Mouse (Mus musculus) mature B cell (primary cell): ENCODE data around the gene Zfp189.
"Not testable (repeated sequence)": the region's sequence is repeated elsewhere in the genome, so short reads cannot be mapped to it uniquely, and the experiment has no call there.

Experiments
- in situ Hi-C: fragments of 300-500 bp; cut with MboI; formaldehyde crosslinking; loops from 2 replicates; pipeline ENCODE4 v1.14.3; 2019

Zfp189 gene

DNA sequence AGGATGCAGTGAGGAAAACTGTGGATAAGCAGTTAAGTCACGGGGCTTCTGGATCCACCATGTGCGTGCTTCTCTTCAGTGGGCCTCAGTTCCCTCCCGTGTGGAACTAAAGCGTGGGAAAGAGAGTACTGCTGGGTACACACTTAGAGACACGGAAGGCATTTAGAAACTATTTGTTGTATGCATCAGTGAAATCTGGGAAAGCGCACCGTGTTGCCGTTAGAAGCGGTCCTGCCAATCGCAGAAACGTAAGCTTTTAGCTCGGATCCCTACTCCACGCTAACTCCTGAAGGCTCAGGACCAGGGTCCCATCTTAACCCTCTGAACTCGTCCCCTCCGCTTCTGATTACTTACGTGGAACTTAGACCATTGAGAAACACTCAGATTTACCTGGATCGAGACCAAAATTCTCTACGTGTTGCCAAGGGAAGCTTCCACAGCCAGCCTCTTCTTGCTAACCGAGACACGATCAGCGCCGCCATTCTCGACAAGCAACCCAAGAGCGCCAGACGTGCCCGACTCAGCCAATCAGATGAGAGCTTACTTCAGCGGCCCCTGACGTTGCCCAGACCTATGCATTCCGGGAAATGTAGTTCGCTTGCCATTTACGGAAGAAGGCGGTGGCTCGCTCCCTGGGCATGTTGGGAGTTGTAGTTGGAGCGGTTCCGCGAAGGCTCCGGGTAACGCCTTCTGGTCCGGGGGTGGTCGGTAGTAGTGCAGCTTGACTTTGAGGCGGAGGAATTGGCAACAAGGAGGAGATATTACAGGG is at the start of gene Zfp189, which contains the start of gene Mrpl50:
Zfp189 (plus strand) TSS at position 605 of the 769 bp plus-strand sequence.
Mrpl50 (minus strand) TSS at position 522 of the 769 bp plus-strand sequence.
- in situ Hi-C loops, result loop anchor here (10.0 kb wide), 1 partner anchor 114 kb away; the partner anchor contains the start of gene Rnf20

DNA sequence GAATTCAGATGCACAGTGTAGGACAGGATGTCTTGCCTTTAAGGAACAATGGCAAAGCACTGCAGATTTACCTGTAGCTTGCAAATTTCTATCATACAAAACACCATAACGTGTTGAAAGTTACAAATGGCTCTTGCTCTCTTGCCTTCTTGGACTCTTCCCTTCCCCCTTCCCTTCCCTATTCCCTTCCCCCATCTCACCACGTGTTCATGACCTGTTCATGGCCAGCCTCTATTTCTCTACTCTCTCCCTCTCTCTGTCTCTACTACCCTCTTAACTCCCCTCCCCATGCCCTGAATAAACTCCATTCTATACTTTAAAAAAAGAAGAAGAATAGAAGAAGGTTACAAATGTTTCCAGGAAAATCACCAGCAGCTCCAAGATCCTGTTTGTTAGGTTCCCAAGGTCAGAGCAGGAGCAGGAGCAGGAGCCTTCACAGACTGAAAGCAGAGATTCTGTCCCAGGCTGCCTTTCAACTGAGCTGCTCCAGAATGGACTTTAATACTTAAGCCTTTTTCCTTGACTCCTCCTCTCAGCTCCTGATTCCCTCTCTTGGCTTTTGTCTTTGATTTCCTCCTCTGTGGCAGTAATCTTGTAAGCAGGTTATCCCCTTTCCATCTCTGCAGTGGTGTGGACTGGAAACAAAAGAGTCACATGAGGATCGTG is 47.4 kb upstream of the Zfp189 start, which contains the start of gene Acnat1:
Acnat1 (minus strand) TSS at position 478 of the 666 bp plus-strand sequence.
- in situ Hi-C loops, result no loop called here

DNA sequence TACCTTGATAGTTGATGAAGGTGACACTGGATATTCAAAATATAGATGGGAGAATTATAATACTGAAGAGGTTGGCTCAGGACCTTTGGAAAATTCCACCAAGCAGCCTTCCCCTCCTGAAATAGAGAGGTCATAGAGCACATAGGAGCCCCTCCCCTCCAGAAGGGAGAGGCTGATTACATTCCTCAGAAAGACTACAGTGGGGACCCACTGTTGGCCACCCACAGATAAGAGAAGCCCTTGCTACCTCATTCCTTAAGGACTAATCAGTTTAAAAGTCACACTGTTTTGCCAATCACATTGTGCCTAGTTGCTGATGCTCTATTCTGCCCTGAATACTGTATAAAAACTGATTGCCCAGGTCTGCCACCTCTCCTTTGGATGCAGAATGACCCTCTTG is 46.4 kb upstream of the Zfp189 start:
- in situ Hi-C loops, result no loop called here

DNA sequence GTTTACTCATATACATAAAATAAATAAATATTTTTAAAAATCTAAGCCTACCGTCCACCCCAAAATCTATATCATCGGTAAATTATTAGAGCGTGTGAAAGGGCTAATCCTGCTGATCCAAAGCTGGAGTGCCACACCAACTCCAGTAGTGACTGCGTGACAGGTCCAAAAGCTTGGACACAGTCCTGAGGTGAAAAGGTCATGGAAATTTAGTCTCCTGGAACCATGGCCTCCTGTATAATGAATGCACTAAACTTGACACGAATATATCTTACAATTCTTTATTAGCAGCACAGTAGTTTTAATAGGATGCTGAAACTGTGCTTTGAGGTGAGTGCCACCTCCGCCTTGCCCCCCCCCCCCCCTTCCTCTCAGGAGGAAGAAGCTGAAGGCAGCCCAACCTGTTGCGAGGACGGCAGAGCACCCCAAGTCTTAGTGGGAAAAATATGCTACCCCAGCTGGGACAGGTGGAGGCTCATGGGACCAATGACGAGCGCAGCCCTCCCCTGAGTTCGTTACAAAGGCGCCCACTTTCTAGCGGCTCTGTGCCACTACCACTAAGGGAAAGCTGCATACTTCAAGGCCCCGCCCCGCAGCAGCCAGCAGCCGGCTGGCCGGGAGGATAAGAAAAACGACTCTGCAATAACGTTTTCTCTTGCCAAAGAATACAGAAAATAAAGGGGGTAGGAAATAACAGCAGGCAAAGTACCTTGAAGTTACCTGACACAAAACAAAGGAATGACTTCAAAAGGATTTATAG is 42.7 kb upstream of the Zfp189 start:
- in situ Hi-C loops, result no loop called here

DNA sequence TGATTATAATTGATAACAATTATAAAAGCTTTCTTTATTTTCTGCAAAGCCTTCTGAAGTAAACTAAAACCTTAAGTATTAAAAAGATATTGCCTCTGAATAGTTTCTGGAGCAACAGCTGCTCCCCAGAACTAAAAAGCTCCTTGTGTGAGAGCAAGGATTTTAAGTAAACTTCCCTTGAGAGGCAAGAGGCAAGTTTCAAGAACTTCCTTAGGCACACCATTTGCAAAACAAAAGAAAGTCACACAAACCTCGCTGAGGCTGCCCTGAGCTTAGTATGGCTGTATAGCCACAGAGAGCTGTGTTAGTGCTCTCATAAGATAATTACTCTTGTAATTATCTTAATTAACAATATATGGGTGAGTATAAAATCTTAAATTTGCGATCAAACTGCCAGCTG is 41.9 kb upstream of the Zfp189 start:
- in situ Hi-C loops, result not testable (repeated sequence)

DNA sequence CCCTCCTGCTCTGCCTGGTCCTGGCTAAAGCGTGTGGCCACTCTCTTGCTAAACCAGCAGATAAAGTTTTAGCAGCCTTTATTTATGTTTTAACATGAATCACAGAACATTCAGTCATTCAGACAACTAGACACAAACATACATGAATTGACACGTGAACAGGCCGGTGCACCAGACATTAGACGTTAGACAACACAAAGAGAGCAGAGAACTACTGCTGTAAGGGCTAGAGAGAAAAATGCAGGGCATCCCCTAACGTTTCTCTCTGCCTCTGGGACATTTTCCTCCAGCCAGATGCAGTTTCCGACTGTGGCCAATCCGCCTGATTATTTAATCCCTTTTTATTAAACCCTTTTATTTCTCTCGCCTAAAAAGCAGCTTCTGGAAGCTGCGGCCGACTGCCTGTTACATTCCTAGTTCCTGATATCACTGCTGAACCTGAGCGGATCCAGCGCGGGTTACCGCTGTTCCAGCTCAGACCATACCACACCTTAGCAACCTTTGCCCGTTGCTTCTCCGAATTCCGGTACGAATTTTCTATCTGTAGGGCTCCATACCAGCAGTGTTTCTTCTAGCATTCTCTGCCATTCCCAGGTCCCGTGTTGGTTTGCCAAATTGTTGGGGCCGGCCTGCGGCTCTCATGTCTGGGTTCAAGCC is 40.7 kb upstream of the Zfp189 start:
- in situ Hi-C loops, result no loop called here

DNA sequence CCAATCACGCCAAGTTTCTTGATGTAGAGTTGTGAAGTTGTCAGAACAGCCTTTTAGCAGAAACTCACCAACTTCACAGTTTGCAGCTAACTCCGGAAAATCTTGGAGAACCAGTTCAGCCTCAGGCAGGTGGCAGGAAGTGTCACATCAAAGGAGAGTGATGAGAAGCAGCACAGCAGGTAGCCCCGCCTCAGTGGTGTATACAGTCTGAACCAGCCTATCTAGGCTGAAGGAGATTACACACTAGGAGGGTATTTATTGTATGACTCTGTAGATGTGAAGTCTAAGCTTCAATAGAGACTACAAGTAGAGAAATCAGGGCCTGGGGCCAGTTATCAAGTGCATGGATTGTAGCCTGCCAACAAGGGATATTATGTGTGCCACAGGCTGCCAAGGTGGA is 40.1 kb upstream of the Zfp189 start:
- in situ Hi-C loops, result no loop called here

DNA sequence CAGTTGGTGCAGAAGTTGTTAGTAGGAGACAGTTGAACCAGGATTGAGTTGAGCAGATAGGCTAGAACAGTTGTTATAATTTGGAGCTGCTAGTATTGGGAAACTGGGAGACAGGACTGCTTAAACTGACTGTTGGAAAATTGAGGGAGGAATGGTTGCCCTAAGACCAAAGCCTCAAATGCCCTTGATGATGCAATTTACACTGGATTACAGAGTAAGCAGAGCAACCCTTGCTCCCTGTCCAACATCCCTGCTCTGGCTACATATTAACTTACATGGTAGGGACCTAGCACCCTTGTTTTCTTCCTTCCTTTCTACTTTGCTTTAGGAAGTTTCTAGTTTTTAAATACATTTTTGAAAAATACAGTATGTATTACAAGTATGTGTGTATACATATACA is 35.5 kb upstream of the Zfp189 start:
- in situ Hi-C loops, result no loop called here

DNA sequence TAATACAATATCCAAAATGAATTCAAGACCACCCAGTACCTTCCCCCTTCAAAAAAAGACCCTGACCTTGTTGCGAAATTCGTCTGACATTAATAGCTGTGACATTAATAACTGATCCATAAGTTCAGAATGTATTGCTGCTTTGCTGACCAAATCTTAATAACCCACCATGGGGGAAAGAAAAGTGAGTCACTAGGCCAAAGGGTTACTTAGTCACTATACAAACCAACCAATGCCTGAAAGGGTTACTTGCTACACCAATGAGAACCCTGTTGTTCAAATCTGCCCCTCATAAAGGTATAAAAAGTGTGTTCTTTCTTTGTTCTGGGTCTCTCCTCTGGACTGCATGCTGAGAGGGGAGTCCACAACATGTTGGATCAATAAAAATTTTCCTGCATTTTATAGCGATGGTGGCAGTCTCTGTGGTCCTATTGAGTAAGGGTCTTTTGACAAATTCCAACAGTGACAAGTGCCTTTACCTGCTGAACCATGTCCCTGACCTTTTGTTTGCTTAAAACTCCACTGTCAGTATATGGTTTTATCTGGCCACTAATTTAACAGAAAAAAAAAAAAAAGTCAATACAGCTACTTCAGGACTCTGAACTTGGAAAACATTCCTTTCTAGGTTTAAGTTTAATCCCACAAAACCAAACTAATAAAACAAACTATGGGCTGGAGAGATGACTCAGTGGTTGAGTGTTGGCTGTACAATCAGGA is 34.9 kb upstream of the Zfp189 start:
- in situ Hi-C loops, result not testable (repeated sequence)

DNA sequence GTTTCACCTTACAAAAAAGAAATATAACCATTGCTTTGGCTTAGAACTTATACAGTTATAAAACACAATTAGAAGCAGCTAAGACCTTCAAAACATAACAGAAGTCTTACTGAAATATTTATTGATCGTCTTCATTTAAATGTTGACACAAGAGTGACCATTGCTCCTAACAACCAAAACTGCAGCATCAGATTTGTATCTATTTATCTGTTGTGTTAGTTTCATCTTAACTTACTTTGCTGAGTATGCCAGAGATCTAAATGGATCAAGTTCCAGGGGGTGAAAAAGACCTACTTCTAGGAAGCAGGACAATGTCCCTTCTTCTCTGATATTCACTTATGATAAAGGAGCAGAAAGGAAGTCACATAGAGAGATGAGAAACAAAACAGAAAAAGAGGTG is 17.4 kb upstream of the Zfp189 start:
- in situ Hi-C loops, result no loop called here

DNA sequence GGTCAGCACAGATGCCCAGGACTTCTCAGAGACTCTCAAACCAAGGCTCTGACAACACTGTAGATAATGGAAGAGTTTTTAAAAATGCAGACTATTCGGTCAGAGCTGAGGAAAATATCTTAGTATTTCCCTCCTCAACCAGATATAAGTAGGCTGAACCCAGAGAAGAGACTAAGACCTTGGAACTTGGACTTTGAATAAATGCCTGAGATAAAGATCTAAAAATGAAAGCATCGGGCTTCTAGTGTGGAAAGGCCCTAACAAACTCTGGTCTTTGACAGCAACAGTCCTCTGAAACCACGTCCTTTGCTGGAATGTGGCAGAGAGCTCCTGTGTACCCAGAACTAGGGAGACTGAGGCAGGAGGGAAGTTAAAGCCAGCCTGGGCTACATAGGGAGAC is 14.6 kb upstream of the Zfp189 start, which contains the start of gene Baat:
Baat (minus strand) TSS at position 172 of the 400 bp plus-strand sequence.
- in situ Hi-C loops, result no loop called here

DNA sequence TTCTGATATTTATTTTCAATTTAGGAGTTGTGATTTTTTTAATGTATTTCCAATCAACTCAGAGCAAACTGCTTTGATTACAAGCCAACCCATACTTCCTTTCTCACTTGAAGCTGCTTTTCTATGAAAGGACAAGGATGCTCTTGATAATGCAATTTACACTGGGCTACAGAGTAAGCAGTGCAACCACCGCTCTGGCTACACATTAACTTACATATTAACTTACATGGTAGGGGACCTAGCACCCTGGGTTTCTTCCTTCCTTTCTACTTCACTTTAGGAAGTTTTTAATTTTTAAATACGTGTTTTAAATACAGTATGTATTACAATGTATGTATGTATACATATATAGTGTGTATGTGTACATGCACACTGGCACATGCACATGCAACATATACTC is 11.8 kb upstream of the Zfp189 start:
- in situ Hi-C loops, result no loop called here

DNA sequence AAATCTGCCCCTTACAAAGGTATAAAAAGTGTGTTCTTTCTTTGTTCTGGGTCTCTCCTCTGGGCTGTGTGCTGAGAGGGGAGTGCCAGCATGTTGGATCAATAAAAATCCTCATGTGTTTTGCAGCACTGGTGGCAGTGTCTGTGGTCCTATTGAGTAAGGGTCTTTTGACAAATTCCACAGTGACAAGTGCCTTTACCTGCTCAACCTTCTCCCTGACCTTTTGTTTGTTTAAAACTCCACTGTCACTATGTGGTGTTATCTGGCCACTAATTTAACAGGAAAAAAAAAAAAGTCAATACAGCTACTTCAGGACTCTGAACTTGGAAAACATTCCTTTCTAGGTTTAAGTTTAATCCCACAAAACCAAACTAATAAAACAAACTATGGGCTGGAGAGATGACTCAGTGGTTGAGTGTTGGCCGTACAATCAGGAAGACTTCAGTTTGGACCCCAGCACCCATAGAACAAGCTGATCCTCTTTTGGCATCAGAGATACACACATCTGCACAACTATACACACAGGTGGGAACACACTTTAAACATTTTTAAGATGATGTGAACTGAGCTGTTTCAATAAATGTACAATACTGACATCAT is 10.6 kb upstream of the Zfp189 start:
- in situ Hi-C loops, result not testable (repeated sequence)

DNA sequence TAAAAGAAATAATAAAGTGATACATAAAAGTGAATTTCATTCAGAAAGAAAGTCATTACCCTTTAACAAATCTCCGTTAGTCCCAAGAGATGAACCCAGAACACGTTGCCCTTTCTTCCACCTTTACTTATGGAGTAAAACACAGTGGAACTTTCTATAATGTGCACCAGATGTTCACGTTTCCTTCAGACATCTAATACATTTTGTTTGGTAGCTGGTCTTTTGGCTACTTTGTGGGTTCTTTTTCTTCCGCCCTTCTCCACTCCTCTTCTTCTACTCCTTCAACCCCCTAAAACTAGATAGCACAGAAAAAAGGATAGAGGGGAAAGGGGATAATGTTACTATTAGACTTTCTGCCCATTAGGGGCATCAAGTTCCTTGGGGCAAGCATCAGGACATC is 8.3 kb upstream of the Zfp189 start:
- in situ Hi-C loops, result no loop called here

DNA sequence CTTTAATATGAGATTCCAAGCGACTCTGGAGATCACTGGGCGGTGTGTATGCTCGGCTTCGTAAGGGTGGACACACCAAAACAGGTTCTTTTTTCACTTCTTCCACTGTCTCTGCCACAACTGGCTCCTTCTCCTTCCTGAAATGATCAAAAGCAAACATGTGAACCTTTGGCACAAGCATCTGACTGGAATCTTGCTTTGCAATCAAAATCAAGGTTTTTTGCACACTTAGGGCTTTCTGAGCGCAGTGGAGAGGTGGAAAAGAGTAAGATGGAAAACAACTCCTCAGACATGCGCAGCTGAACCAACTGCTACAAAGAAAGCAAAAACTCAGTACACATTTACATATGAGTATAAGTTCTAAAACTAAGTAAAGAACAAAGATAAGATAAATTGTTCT is 6.5 kb upstream of the Zfp189 start:
- in situ Hi-C loops, result no loop called here

DNA sequence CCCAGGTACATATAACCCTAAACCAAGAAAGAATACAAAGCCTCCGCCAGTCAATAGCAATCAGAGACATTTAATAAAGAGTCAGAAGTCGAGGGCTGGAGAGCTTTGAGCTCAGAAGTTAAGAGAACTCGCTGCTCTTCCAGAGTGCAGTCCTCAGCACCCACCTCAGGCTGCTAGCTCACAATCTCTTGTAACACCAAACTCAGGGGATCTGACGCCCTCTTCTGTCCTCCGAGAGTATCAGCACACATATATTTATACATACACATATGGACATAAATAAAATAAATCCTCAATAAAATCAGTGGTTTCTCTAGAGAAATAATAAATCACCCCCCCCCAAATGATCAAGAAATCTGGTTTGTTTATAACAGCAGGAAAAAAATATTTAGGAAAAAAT is 1.5 kb upstream of the Zfp189 start:
- in situ Hi-C loops, result no loop called here

DNA sequence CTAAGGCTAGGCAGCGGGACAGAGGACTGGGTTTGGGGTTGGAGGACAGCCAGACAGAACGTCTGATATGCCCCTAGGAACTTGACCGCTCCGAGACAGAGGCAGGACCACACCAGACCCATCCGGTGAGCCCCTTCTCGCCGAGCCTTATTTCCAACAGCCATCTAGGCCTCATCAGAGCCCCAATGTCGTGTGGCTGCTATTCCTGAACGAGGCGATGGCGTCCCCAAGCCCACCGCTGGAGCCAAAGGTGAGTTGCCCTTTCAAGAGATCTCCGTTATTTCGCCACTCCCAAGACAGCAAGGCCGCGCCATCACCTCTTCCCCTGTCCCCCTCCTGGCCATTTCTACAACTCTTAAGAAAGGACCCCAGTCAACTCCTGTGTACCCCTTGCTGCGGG is 370 bp downstream of the Zfp189 start:
- in situ Hi-C loops, result loop anchor here (10.0 kb wide), 1 partner anchor 113 kb away; the partner anchor contains the start of gene Rnf20

DNA sequence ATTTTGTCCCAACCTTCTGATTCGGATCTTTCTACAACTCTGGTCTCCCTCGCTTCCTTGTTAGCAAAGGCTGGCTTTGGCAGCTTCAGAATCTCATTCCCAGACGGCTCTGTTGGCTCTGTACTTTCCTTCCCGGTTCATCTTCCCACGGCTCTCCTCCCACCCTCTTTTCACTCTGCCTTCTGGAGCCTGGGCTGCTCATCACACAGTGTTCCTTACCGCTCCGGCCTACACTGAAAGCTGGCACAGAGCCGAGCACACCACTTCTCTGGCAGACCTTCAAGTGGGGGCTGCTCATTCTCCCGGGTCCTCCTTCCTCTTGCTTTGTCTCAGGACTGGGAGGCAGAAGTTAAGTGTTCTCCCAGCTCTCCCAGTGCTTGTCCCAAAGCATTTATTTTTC is 1.6 kb downstream of the Zfp189 start:
- in situ Hi-C loops, result loop anchor here (10.0 kb wide), 1 partner anchor 112 kb away; the partner anchor contains the start of gene Rnf20

DNA sequence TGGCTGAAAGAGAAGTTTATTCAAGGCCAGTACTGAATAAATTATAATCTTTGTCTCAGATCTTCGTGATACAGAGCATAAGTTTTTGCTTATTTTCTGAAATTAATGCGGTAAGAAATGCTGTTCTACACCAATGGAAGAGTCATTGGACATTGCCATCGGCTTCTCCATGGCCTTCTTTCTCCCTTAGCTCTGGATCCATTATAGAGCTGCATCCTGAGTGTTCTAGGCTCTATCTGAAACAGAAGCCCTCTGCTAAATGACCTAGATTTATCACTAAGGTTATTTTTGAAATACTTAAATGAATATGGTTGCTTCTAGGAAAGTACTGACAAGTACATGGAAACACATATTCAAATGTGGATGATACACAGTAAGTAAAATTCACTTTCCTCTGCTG is 14.1 kb downstream of the Zfp189 start:
- in situ Hi-C loops, result no loop called here

DNA sequence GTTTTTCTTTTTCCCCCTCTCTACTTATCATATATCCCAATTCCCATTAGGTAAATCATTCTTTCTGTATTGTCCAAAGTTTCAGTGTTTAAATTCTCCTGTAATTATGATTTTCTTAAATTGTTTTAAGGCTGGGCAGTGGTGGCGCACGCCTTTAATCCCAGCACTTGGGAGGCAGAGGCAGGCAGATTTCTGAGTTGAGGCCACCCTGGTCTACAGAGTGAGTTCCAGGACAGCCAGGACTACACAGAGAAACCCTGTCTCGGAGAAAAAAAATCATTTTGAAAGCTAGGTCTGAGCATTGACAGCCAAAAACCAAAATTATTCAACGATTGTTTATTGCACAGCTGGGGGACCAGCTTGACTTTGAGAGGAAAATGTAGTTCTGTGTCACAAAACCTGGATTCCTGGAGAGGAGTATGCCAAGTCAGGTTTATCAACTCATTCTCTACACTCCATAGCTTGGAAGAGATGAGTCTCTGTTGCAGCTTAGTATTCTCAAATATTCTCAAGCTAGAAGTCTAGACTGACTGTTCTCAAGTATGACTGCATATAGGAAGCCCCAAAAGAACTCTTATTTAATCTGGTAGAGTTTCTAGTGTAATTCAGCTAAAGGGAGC is 14.8 kb downstream of the Zfp189 start:
- in situ Hi-C loops, result no loop called here
